Mouse (Mus musculus) activated CD4-positive, CD25-positive, alpha-beta regulatory T cell, adult 4 months (primary cell): ENCODE results near the gene Sept5. TPM values are rescaled to one million over a fixed set of nuclear protein-coding genes. Genes with fewer than 3 reads are reported as not detected.

Experiments used
- ATAC-seq: one replicate; pipeline ENCODE4 v1.8.0; 2017
- polyA plus RNA-seq, 2 experiments: library from polyadenylated mRNA; unstranded; fragments of 100-300 nt; shearing (Covaris generic); gene quantifications; one replicate each; pipeline ENCODE4 v1.2.1; 2017

Gene Sept5
- polyA plus RNA-seq = under 1 TPM; 0.28 to 0.51 TPM

- ATAC-seq = no peak
Measured at GRCm38 (mm10) chr16:18629390-18630231, at the start of gene Sept5. Sept5 (minus strand) TSS chr16:18629954.

- ATAC-seq = no peak
Measured at GRCm38 (mm10) chr16:18679112-18679511, 49.4 kb upstream of the Sept5 start.

GRCm38 (mm10) chr16:18677746-18678679, 48.3 kb upstream of the Sept5 start:
- ATAC-seq = no peak

- ATAC-seq = no peak
Measured at GRCm38 (mm10) chr16:18673005-18673404, 43.3 kb upstream of the Sept5 start.

- ATAC-seq = no peak
Measured at GRCm38 (mm10) chr16:18672027-18672426, 42.3 kb upstream of the Sept5 start.

GRCm38 (mm10) chr16:18669914-18670313, 40.2 kb upstream of the Sept5 start:
- ATAC-seq = no peak

GRCm38 (mm10) chr16:18658597-18658996, 28.8 kb upstream of the Sept5 start:
- no peak for ATAC-seq

- no peak for ATAC-seq
Measured at GRCm38 (mm10) chr16:18655372-18656098, 25.8 kb upstream of the Sept5 start.

- no peak for ATAC-seq
Measured at GRCm38 (mm10) chr16:18653290-18654160, 23.8 kb upstream of the Sept5 start.

- no peak for ATAC-seq
Measured at GRCm38 (mm10) chr16:18649126-18649525, 19.4 kb upstream of the Sept5 start.

- no peak for ATAC-seq
Measured at GRCm38 (mm10) chr16:18645329-18645728, 15.6 kb upstream of the Sept5 start.

GRCm38 (mm10) chr16:18644485-18644884, 14.7 kb upstream of the Sept5 start:
- no peak for ATAC-seq

- no peak for ATAC-seq
Measured at GRCm38 (mm10) chr16:18643406-18643998, 13.7 kb upstream of the Sept5 start.

GRCm38 (mm10) chr16:18642897-18643296, 13.1 kb upstream of the Sept5 start:
- no peak for ATAC-seq

- no peak for ATAC-seq
Measured at GRCm38 (mm10) chr16:18642291-18642690, 12.5 kb upstream of the Sept5 start.

GRCm38 (mm10) chr16:18639382-18639929, 9.7 kb upstream of the Sept5 start:
- ATAC-seq = no peak

GRCm38 (mm10) chr16:18638396-18638795, 8.6 kb upstream of the Sept5 start:
- no peak for ATAC-seq

GRCm38 (mm10) chr16:18636804-18637203, 7.0 kb upstream of the Sept5 start:
- ATAC-seq = no peak

GRCm38 (mm10) chr16:18636401-18636800, 6.6 kb upstream of the Sept5 start:
- no peak for ATAC-seq

GRCm38 (mm10) chr16:18633333-18633732, 3.6 kb upstream of the Sept5 start:
- ATAC-seq = no peak

GRCm38 (mm10) chr16:18632816-18633215, 3.1 kb upstream of the Sept5 start:
- no peak for ATAC-seq
